Mouse (Mus musculus): ENCODE data around the gene Ppp1r13b.

DNA sequence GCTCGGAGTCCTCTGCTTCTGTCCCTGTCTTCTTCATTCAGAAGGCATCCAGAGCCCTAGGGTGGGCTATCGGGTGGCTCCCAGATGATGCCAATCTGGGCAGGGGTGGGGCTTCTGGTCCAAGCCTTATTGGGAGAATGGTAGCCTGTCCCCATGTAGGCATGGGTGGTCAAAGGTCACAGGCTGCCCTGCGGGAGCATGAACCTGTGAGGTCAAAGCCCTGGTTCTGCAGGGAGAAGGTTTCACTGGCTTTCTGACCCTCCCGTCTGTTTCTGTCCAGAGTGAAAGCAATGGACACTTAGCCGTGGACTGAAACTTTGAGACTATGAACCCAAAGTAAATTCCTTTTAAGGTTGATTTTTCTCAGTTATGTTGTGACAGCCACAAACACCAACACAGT is 48.3 kb upstream of the Ppp1r13b start:
- TF ChIP-seq CTCF (IDR thresholded peaks at IDR 0.05; ENCODE audit: insufficient read depth, low read length) (no peak), POLR2A (IDR thresholded peaks at IDR 0.05; ENCODE audit: borderline replicate concordance, extremely low read depth, low read depth, low read length) (no peak)
